Mouse (Mus musculus): ENCODE results near the gene Tbc1d4. TPM values are rescaled to one million over a fixed set of nuclear protein-coding genes. Genes with fewer than 3 reads are reported as not detected.
"Not testable (repeated sequence)": the region's sequence is repeated elsewhere in the genome, so short reads cannot be mapped to it uniquely, and the experiment has no call there.

Tbc1d4 gene
- total and polyA plus RNA-seq, 3 experiments: not detected

DNA sequence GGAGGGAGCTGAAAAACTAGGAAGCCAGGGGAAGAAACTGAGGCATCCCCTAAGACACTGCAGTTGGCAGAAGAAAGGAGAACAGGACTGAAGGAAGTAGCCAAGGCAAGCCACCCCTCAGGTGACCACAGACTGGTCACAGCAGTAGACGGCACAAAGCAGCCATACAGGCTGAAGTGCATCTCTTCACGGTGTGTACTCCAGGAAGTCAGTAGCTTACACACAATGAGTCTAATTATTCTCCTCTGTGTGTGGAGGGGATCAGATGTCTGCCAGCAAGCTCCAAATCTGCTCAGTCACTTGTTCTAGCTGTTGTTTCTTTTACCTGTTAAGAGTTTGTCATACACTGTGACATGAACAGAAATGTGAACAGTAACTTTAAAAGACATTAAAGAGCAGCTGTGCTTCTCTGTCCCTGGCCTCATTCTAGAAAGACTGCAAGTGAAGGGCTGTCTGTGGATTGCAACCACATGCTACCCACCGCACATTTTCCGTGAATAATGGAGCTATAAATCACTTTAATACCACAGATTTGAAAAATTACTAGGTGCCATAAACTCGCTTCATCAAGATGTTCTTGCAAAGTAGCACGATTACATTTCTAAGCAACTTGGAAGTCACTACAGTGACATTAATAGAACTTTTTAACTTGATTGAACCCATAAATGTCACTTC lies 21.5 kb downstream of the Tbc1d4 start:
- H3K27me3 ChIP-seq (ENCODE audit: control insufficient read depth in 1 of 2, insufficient read depth in 2 of 2, low read length in 2 of 2); H3K27ac ChIP-seq (ENCODE audit: control insufficient read depth, low read depth, low read length); H3K4me1 ChIP-seq (ENCODE audit: control insufficient read depth in 1 of 2, insufficient read depth in 2 of 2, low read length in 2 of 2); DNase-seq (ENCODE audit: low read depth, low spot score); H3K9me3 ChIP-seq (replicated peaks; ENCODE audit: insufficient read depth, low read length); H3K9ac ChIP-seq (ENCODE audit: control insufficient read depth, low read depth, low read length, poor library complexity, severe bottlenecking); H3K4me3 ChIP-seq (ENCODE audit: control insufficient read depth in 1 of 2, insufficient read depth in 1 of 2, low read depth in 2 of 2, low read length in 2 of 2); H3K36me3 ChIP-seq (ENCODE audit: control insufficient read depth in 1 of 2, insufficient read depth in 2 of 2, low read length in 2 of 2); H3K79me2 ChIP-seq (ENCODE audit: control insufficient read depth, insufficient read depth, low read length, poor library complexity): not testable (repeated sequence)

DNA sequence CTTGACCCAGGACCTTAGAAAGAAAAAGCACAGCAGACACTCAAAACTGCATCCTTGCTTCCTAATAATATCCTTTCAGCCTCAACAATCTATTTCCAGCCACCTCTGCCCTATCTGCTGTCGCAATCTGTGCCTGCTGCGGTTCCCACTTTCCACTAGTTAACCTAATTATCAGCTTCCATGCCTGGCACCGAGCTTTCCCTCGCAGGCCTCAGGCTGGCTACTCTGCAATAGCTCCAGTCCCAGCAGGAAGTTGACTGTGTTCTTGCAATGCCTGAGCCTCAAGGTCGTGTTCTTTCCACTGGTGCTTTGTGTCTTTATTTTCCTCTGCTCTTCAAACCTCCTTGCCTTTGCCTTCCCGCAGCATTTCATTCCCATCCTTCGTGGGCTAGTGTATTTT lies 22.9 kb downstream of the Tbc1d4 start:
- H3K9ac ChIP-seq (ENCODE audit: control insufficient read depth, low read depth, low read length, poor library complexity, severe bottlenecking): no peak overlapping the region
- H3K4me1 ChIP-seq (ENCODE audit: control insufficient read depth in 1 of 2, insufficient read depth in 2 of 2, low read length in 2 of 2): no peaks in the 10 kb centered on the region
- no peak overlapping the region for H3K27ac ChIP-seq (ENCODE audit: control insufficient read depth, low read depth, low read length)
- H3K27me3 ChIP-seq (ENCODE audit: control insufficient read depth in 1 of 2, insufficient read depth in 2 of 2, low read length in 2 of 2): no peaks in the 10 kb centered on the region
- H3K79me2 ChIP-seq (ENCODE audit: control insufficient read depth, insufficient read depth, low read length, poor library complexity): no peaks in the 10 kb centered on the region
- no peaks in the 10 kb centered on the region for H3K36me3 ChIP-seq (ENCODE audit: control insufficient read depth in 1 of 2, insufficient read depth in 2 of 2, low read length in 2 of 2)
- DNase-seq (ENCODE audit: low read depth, low spot score): no peak
- TF ChIP-seq TCF12 (IDR thresholded peaks at IDR 0.05; ENCODE audit: low read depth, low read length) (no peak), TBP (IDR thresholded peaks at IDR 0.05; ENCODE audit: low read depth, low read length) (no peak), USF2 (IDR thresholded peaks at IDR 0.05; ENCODE audit: borderline replicate concordance in 1 of 2, insufficient read depth in 1 of 2, low read depth in 1 of 2, low read length in 2 of 2) (no peak), CHD1 (IDR thresholded peaks at IDR 0.05; ENCODE audit: low read depth, low read length) (no peak), MEF2A (IDR thresholded peaks at IDR 0.05; ENCODE audit: extremely low read depth, insufficient replicate concordance, low read depth, low read length, poor library complexity, severe bottlenecking) (no peak), E2F4 (IDR thresholded peaks at IDR 0.05; ENCODE audit: borderline replicate concordance, low read depth, low read length) (no peak), POLR2A (IDR thresholded peaks at IDR 0.05; ENCODE audit: control insufficient read depth in 1 of 2, insufficient read depth in 1 of 2, low read depth in 1 of 2, low read length in 2 of 2, poor library complexity in 1 of 2) (no peak), MYB (IDR thresholded peaks at IDR 0.05; ENCODE audit: low read depth, low read length) (no peak), JUND (IDR thresholded peaks at IDR 0.05; ENCODE audit: low read depth, low read length) (no peak), MYC (IDR thresholded peaks at IDR 0.05; ENCODE audit: low read depth, low read length) (no peak), GABPA (IDR thresholded peaks at IDR 0.05; ENCODE audit: low read depth, low read length) (no peak), MAZ (IDR thresholded peaks at IDR 0.05; ENCODE audit: low read depth, low read length) (no peak), RCOR1 (IDR thresholded peaks at IDR 0.05; ENCODE audit: low read depth, low read length) (no peak), NRF1 (IDR thresholded peaks at IDR 0.05; ENCODE audit: insufficient read depth, low read depth, low read length, poor library complexity, severe bottlenecking) (no peak), NELFE (IDR thresholded peaks at IDR 0.05; ENCODE audit: low read depth, low read length) (no peak), ZMIZ1 (IDR thresholded peaks at IDR 0.05; ENCODE audit: low read depth, low read length) (no peak), ZKSCAN1 (IDR thresholded peaks at IDR 0.05; ENCODE audit: low read depth, low read length) (no peak)
- no peaks in the 10 kb centered on the region for H3K9me3 ChIP-seq (replicated peaks; ENCODE audit: insufficient read depth, low read length)
- H3K4me3 ChIP-seq (ENCODE audit: control insufficient read depth in 1 of 2, insufficient read depth in 1 of 2, low read depth in 2 of 2, low read length in 2 of 2): no peak overlapping the region

Measured in MEL (cell line).